Mouse (Mus musculus): ENCODE measurements around the gene Kcnt1. TPM values are rescaled to one million over a fixed set of nuclear protein-coding genes. Genes with fewer than 3 reads are reported as not detected.

Gene Kcnt1
- total RNA-seq, 4 experiments from 2014 or later = 0.44 to 0.90 (median 0.59) TPM

DNA sequence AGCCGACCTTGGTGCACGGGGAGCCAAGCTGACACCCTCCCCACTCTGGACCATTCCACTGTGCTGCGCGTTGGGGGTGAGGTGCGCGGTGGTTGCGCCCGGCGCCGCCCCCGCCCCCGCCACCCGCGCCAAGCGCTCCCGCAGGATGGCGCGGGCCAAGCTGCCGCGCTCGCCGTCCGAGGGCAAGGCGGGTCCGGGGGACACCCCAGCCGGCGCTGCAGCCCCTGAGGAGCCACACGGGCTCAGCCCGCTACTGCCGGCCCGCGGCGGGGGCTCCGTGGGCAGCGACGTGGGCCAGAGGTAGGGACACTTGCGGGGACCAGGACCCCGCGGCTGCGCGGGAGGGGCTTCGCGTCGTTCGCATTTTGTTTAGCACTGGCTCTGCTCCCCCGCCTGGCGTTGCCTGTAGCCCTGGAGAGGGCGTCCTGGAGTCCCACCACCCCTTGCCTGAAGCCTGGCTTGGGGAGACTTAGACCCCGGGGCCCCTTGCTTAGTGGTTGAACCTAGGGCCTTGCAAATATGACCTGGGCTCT, 14.3 kb downstream of the Kcnt1 start:
- no peak for DNase-seq (ENCODE audit: low spot score)

DNA sequence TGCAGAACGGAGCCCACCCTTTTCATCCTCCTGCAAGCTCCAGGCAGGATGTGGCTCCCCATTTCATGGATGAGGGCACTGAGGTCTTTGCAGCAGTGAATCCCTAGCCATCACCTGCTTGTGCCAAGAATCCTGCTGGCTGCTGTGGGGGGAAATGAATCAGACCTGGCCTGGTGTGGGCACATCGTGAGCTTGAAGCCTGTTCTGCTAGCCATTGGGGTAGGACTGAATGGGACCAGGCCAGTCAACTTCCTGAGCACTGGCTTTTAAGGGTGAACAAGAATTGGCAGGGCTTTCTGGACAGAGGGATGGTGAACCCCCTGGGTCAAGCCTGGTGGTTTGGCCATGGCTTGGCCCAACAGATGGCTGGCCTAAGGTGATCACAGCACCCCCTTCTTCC, 15.0 kb downstream of the Kcnt1 start:
- no peak for DNase-seq (ENCODE audit: low spot score)

DNA sequence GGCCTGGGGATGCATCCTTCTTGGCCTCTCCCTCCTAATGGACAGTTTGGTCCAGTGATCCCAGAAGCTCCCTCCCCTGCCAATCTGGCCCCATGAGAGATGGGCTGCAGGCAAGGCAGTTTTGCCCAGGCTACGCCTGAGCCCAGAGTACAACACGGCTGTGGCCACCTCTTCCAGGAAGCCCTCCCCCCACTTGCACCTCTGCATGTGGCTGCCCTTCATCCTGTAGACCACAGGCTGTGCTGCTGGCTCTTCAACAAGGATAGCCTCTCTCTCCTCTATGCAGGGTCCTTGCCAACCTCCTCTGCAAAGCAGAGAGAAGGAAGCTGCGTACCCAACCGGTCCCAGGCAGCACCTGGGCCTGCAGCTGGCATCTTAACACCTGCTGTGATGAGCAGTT, 15.5 kb downstream of the Kcnt1 start:
- no peak for DNase-seq (ENCODE audit: low spot score)

DNA sequence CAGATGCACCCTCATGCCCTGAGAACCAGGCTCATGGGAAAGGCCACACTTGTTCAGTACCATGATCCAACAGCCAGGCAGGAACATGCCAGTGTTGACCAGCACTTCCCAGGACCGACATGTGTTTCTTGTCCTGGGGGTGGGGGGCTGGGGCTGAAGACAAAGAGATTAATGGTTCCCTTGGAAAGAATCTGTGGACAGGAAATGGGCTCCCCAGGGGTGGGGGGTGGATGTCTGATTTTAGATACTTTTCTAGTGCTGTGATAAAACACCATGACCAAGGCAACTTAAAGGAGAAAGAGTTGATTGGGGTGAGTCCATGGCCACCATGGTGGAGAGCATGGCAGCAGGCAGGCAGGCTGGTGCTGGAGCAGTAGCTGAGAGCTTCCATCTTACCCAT, 18.7 kb downstream of the Kcnt1 start:
- DNase-seq (ENCODE audit: low spot score) = no peak

DNA sequence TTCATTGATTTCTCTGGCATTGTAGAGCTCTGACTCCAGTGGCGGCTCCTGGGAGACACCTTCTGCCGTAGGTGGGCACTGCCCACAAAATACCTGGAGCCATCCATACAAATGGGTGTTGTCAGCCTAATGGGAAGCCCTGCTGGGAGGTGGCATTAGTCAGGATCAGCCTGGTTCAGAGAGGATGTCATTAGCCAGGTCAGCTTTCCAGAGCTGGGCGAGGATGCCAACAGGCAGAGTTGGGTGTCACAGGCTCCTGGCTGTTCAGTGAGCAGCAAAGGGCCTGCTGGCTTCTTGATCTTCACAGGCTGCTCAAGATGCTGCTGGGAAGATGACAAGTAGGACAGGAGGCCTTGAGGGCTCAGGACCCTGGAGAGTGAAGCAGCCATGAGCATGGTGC, 21.2 kb downstream of the Kcnt1 start:
- no peak for DNase-seq (ENCODE audit: low spot score)

DNA sequence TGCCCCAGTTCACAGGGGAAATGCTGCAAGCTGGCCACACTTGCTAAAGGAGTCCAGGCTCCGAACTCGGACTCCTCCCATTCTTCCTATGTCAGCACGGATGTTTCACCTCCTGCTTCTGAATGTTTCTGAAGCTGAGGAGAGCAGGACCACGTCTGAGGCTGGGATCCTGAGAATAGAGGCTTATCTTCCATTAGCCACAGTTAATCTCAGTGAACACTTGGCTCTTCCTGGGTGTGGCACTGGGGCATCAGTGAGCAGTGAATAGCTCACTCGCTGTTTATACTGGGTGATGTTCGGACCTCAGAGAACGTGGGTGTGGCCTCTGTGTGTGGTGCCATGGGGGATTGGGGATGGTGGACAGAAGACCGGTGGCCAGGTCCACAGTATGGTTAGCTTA, 23.7 kb downstream of the Kcnt1 start:
- DNase-seq (ENCODE audit: low spot score) = no peak

DNA sequence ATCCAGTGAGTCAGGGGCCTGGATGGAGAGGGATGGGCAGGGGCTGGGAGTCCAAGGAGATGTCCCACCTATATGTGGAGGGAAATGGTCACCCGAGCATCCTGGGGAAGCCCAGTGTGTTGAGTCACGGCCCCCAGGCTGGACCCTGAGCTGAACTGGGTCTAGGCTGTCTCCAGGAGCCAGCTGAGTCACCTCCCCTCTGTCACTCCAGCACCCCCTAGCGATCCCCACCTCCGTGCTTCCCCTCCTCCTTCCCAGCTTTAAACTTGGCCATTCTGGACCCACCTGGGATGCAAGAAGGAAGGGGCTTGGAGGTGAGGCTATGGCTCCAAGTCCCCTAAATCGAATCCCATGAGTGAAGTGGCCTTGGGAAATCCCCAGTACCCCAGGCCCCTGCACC, 24.6 kb downstream of the Kcnt1 start:
- DNase-seq (ENCODE audit: low spot score) = no peak

DNA sequence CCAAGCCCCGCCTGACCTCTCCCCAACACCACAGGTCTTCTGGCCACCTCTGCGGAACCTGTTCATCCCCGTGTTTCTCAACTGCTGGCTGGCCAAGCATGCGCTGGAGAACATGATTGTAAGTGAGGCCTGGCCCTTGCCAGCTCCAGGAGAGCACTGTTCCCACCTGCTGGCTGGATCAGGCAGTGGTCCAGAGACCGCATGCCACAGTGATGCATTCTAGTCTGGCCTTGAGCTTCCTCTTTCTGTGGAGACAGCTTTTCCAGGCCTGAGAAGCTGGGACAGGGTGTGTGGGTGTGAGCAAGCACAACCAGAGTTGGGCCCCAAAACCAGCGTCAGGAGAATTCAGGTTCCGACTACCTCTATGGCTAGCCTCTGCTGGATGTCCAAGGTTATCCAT, 28.9 kb downstream of the Kcnt1 start:
- no peak for DNase-seq (ENCODE audit: low spot score)

DNA sequence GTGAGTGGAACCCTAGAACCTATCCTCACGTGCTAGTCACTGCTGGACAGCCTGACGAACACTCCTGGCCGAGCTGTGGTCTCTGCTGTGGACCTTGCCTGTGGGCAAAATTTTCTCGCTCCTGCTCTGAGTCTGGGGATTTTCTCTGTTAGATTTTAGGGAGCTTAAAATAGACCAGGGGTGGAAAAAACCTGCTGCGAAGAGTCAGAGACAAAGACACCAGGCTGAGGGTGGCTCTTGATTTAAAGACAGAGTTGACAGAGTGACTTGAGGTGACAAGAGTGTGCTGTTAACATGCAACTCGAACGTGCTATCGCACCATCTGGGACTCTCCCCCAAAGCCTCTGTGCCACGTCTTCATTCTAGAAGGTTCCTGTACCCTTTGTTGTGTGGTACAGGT, 35.4 kb downstream of the Kcnt1 start:
- DNase-seq (ENCODE audit: low spot score) = no peak

DNA sequence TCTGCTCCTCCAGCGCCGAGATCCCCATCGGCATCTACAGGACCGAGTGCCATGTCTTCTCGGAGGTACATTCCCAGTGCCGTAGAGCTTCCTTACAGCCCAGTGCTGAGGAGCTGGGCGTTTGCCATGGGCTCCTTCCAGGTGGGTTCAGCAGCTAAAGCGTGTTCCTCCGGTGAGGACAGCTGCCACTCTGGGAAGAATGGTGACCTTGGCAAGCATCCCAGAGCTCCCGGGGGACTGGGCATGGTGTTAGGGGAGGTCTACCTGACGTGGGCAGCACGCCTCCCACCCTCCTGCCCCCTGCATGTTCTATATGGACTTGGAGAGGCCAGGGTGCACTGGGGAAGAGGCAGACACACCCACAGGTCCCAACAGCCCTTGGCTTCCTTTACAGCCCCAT, 46.3 kb downstream of the Kcnt1 start:
- no peak for DNase-seq (ENCODE audit: low spot score)

DNA sequence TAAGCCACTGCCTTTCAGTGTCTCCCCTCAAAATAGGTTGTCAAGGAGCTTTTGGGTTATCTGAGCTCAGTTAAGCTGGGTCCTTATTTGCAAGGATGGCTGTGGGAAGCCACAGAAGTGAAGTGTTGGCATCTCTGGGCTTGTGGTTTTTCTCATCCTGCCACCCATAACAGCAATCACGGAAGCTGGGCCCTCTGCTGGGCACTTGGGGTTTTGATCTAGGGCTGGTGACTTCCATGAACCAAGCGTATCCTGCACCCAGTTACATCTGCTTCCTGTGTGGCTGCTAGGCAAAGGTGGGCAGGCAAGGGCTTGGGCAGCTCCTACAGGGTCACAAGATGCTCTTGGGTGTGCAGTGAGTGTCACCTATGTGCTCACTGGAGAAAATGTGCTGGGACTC, 49.7 kb downstream of the Kcnt1 start:
- no peak for DNase-seq (ENCODE audit: low spot score)

DNA sequence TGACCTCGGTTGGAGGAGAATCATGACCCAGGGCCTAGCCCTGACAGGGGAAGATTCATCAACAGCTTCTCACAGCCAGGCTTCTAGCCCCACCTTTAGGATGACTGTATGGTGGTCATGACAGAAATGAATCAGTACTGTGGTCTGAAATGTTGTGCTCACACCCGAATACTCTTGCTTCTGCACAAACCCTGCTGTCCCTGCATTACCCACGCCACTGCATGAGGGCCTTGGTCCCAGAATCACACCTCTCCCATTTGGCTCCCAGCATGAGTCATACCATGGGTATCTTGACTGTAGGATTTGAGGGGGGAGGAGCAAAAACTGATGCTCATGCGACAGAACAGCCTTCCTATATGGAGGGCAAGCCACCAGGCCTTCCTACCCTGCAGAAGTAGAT, 50.7 kb downstream of the Kcnt1 start:
- no peak for DNase-seq (ENCODE audit: low spot score)

DNA sequence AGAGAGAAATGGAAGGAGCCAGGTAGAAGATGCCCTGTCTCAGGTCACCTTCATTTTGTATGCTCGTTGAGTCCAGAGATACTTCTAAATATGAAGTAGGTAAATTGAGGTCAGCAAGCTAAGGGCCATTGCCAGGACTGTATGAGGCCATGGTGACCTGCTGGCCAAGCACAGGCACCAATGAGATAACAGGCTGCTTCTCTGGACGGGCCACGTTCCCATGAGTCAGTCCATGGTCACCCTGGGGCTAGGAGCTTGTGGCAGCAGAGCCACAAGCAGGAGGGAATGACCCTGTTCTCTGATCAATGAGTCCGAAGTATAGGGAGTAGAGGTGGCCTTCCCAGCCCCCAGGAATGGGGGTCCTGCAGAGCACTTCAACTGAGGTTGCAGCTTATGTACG, 51.3 kb downstream of the Kcnt1 start:
- no peak for DNase-seq (ENCODE audit: low spot score)

DNA sequence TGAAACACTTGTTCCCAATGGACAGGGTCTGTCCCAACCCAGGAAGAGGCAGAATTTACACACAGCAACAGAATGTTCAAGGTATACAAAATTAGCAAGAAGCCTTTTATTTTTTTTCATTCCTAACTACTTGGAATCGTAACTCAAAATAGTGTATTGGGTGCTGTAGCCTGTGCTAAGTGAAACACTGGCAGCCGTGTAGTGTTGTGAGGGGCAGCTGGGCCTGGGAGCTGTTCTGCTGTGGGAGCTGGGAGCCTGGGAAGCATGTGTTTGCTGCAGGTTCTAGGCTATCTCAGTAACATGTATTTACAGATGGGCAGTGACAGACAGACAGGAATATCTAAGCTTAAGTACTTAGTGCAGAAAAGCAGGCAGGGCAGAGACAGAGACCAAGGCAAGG, 54.9 kb downstream of the Kcnt1 start:
- no peak for DNase-seq (ENCODE audit: low spot score)

DNA sequence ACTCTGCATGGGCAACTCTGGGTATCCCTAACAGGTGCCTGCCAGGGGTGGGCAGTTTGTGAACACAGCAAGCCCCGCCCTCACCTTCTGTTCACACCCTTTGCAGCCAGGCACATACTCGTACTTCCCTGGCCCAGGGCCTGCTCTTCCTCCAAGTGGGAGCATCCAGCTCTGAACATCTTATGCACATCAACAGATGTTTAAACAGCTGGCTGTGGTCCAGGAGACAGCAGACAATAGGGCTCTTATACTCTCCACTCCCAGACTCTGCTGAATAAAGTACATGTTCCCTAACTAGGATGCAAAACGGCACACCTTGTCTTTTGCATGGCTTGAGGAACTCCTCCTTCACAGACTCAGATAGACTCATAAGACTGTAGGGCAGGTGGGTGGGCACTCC, 56.4 kb downstream of the Kcnt1 start:
- no peak for DNase-seq (ENCODE audit: low spot score)

DNA sequence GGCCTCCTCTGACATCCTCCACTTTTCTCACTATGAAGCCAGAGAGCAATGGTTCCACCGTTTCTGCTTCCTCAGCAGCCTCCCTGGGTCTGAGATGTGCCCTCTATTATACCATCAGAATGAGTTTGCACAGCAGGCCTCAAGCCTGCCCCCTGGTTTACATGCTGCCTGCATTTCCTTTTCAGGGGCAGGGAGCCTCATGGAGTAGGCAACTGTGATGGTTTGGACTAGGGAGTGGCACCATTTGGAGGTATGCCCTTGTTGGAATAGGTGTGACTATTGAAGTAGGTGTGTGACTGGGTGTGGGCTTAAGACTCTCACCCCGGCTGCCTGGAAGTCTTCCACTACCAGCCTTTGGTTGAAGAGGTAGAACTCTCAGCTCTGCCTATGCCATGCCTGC, 60.3 kb downstream of the Kcnt1 start:
- no peak for DNase-seq (ENCODE audit: low spot score)

DNA sequence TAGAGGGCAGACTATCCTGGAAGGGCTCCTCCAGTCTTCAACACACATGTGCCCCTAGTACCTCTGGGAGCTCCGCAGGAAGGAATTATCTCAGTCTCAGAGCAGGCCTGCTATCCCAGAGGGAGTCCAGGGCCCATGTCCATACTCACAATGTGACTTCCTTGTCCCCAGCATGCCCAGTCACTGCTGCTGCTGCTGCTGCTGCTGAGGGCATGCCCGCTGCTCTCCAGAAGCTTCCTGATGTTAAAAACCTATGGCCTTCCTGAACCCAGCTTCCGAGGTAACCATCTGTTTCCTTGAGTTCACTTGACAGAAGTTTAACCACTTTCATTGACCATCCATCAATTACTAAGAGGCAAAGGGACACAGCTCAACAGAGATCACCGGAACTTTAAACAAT, 61.4 kb downstream of the Kcnt1 start:
- no peak for DNase-seq (ENCODE audit: low spot score)

DNA sequence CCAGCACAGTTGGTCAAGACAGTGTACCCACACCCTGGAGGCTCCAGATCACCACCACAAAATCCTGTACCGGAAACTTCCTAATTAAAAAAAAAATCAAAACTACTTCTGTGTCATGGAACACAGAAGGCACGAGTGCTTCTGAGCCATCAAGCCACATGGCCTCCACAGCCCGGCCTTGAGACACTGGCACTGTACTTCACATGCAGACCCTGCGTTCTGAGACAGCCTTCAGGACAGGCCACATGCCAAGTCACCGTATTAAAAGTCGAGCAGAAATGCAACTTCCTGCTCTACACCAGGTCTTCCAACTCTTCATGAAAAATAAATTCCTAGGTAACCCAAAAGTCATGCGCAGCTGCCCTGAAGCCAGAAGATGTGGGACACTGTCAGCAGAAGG, 64.3 kb downstream of the Kcnt1 start:
- no peak for DNase-seq (ENCODE audit: low spot score)

DNA sequence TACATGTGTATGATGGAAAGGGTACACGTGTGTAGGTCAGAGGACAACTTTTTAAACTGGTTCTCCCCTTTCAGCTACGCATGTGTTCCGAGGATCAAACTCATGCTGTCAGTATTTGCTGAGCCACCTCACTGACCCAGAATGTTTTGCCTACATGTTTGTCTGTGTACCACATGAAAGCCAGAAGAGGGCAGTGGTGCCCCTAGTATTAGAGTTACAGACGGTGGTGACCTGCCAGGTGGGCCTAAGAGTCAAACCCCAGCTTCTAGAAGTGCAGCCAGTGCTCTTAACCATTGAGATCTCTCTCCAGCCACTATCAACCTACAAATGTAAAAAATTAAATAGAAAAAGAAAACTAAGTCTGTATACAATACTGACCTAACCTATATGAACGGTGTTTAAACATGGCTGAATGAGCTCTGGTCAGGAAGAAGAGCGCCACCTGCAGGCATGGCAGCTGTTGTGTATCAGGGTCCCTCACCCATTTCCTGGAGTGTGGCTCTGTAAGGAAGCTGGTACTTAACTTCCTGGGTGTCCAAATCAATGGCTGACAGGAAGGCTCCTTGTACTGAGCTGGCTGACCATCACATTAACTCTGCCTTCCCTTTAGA, 67.8 kb downstream of the Kcnt1 start:
- DNase-seq (ENCODE audit: low spot score) = no peak

DNA sequence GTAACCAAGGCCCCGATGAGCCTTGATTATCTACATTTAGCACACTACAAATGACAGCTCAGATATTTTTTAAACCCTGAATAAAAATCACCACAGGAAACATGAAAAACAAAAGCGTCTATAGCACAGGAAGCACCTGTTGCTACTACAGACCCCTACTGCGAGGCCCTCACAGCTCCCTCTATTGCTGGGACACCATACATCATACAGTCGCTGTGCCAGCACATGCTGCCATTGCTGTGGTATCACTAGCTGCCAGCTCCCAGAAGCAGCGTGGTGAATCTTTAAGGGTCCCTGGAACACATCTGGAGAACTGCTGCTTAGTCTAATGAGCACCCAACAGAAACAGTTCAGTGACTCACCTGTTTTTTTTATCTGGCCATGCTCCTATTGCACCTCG, 77.0 kb downstream of the Kcnt1 start:
- no peak for DNase-seq (ENCODE audit: low spot score)

DNA sequence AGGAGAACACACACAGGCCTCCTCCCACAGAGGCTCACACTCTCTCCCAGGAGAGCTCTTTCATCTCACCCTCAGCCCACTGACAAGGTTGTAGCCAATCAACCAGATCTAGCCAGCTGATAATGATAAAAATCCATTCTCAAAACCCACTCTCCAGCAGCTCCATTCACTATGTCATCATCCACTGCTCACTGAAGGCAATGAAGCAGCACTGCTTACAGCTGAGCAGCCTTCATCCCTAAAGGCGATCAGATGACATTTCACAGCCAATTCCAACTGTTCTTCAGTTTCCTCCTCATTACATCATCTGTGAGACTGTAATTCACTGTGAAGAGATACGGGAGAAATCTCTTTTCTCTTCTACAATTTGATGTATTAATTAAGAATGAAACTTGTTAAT, 80.3 kb downstream of the Kcnt1 start:
- DNase-seq (ENCODE audit: low spot score) = no peak

DNA sequence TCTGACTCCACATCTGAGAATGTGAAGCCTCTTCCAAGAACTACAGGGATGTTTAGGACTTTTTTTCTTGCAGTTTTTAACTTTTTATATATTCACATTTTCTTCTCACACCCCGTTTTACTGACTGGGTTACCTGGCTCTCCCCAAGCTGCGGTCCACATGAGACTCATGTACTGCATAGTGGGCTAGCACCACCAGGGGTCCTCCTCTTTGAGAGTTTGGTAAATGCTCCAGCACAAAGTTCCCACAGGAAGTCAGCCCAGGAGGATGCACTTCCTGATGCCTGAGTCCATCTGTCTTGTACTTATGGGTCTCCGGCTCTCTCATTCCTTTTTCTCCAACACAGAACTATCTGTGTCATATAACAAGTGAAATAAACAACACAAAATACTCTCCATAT, 84.4 kb downstream of the Kcnt1 start:
- no peak for DNase-seq (ENCODE audit: low spot score)

DNA sequence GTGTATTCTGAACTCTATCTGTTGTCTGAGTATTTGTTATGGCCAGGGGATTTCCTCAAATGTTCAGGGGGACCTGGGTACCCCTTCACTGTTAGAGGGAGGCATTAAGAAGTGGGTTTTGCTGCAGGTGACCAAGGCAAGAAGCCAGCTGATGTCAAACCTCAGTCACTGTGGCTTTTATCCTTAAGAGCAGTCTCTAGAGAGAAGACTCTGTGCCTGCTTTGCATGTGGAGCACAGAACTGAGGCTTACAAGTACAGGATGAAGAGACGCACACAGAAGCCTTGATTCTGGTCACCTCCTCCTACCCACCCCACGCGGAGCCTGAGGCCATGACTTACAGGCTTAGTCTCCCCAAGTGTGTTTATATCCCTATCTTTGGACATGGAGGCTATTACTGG, 85.8 kb downstream of the Kcnt1 start:
- DNase-seq (ENCODE audit: low spot score) = no peak
